Mouse (Mus musculus): ENCODE data around the gene Sema4b.

DNA sequence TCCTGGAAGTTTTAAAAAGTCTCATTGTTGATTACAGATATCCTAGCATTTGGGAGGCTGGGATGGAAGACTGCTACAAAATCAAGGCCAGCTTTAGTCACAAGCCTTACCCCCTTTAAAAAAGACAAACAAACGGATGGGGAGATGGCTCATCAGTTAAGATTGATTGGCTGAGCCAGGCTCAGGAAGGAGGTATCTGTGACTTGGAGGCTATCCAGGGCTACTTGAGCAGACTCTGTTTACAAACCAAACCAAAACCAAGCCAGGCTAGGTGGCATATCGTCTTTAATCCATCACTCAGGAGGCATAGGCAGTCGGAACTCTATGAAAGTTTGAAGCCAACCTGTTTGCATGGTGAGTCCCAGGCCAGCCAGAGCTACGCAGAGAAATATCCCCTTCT, 55.0 kb downstream of the Sema4b start:
- TF ChIP-seq CTCF (IDR thresholded peaks at IDR 0.05; ENCODE audit: control insufficient read depth, insufficient read depth, low read length) (no peak), POLR2A (IDR thresholded peaks at IDR 0.05; ENCODE audit: borderline replicate concordance, control insufficient read depth, low read depth, low read length) (no peak)
